Mouse (Mus musculus) liver, embryonic 16.5 days (tissue): ENCODE results near the gene Ice1. TPM values are rescaled to one million over a fixed set of nuclear protein-coding genes. Genes with fewer than 3 reads are reported as not detected.

Source experiments
- ATAC-seq: fragments of 200-750 bp; cut with Nextera tagmentation; 2 replicates; pipeline ENCODE4 v1.8.0; 2017; ENCODE audit warnings: low read depth, mild to moderate bottlenecking, moderate number of reproducible peaks, moderate library complexity
- H3K27ac ChIP-seq: fragments of 300-500 bp; sonication (generic); 2 replicates; pipeline ENCODE4 v1.5.1; 2014; ENCODE audit warnings: mild to moderate bottlenecking, low read length
- H3K27me3 ChIP-seq: fragments of 300-500 bp; sonication (generic); 2 replicates; pipeline ENCODE4 v1.6.1; 2014; ENCODE audit warnings: low read depth, low read length, mixed read lengths; ENCODE audit not compliant: control insufficient read depth, insufficient read depth
- H3K36me3 ChIP-seq: fragments of 300-500 bp; sonication (generic); 2 replicates; pipeline ENCODE4 v1.6.1; 2014; ENCODE audit warnings: mild to moderate bottlenecking; ENCODE audit not compliant: control insufficient read depth, insufficient read depth
- H3K4me1 ChIP-seq: fragments of 300-500 bp; sonication (generic); 2 replicates; pipeline ENCODE4 v1.6.1; 2014; ENCODE audit warnings: low read depth, low read length, mixed read lengths; ENCODE audit not compliant: control insufficient read depth
- H3K4me2 ChIP-seq: fragments of 300-500 bp; sonication (generic); 2 replicates; pipeline ENCODE4 v1.6.1; 2014; ENCODE audit warnings: low read depth, low read length, mixed read lengths
- H3K4me3 ChIP-seq: fragments of 300-500 bp; sonication (generic); 2 replicates; pipeline ENCODE4 v1.5.1; 2014; ENCODE audit warnings: low read depth, mild to moderate bottlenecking, low read length
- H3K9ac ChIP-seq: fragments of 300-500 bp; sonication (generic); 2 replicates; pipeline ENCODE4 v1.6.1; 2014; ENCODE audit warnings: low read depth, low read length
- H3K9me3 ChIP-seq: fragments of 300-500 bp; sonication (generic); replicated peaks from 2 replicates; pipeline ENCODE4 v1.6.1; 2016; ENCODE audit warnings: low read length; ENCODE audit not compliant: control insufficient read depth
- WGBS: fragments of 180-500 bp; shearing (Covaris S2); extraction: QIAGEN DNeasy Blood & Tissue Kit; methylation state at CpG from one replicate; pipeline ENCODE4 v1.1.7; 2014; ENCODE audit not compliant: insufficient replicate concordance; 5-methylcytosine and 5-hydroxymethylcytosine counted together
- polyA plus RNA-seq: library from polyadenylated mRNA; unstranded; fragments of >200 nt; fragmentation: Nextera tagmentation; extraction: Ambion mirVana; gene quantifications from 2 replicates; pipeline ENCODE4 v1.2.1, GENCODE M21; 2015

Gene Ice1
- polyA plus RNA-seq, 1 experiment from 2014 or later: 4.0 TPM

GRCm38 (mm10) chr13:70510199-70510598 is 127.2 kb downstream of the Ice1 start:
- Histone ChIP-seq H3K36me3 (no peaks in the 10 kb centered on the region), H3K27ac (no peak overlapping the region), H3K4me1 (no peaks in the 10 kb centered on the region), H3K9me3 (no peaks in the 10 kb centered on the region), H3K4me3 (no peak overlapping the region), H3K4me2 (no peak overlapping the region), H3K9ac (no peak overlapping the region), H3K27me3 (no peaks in the 10 kb centered on the region)
- 44% methylated on average over 5 of the region's 5 CpGs for WGBS
- no peak for ATAC-seq

GRCm38 (mm10) chr13:70509375-70510016 is 127.9 kb downstream of the Ice1 start:
- Histone ChIP-seq H3K9me3 (no peaks in the 10 kb centered on the region), H3K27me3 (no peaks in the 10 kb centered on the region), H3K9ac (no peak overlapping the region), H3K4me3 (no peak overlapping the region), H3K4me1 (no peaks in the 10 kb centered on the region), H3K36me3 (no peaks in the 10 kb centered on the region), H3K4me2 (no peak overlapping the region), H3K27ac (no peak overlapping the region)
- ATAC-seq: no peak
- 57% methylated on average over 8 of the region's 8 CpGs for WGBS

- H3K27me3 ChIP-seq: no peaks in the 10 kb centered on the region
- 43% methylated on average over 5 of the region's 5 CpGs for WGBS
- H3K36me3 ChIP-seq: no peaks in the 10 kb centered on the region
- ATAC-seq: no peak
- H3K4me2 ChIP-seq: no peak overlapping the region
- no peaks in the 10 kb centered on the region for H3K9me3 ChIP-seq
- H3K27ac ChIP-seq: no peak overlapping the region
- H3K9ac ChIP-seq: no peak overlapping the region
- H3K4me3 ChIP-seq: no peak overlapping the region
- no peaks in the 10 kb centered on the region for H3K4me1 ChIP-seq
Measured at GRCm38 (mm10) chr13:70508708-70509374, 128.6 kb downstream of the Ice1 start.

Other genes with a start within 250 kb of the Ice1 start
- 0.12 and 0.20 TPM in 2 replicates for gene Adamts16, start 204.2 kb upstream of the Ice1 start, polyA plus RNA-seq